Mouse (Mus musculus) CH12F3 (cell line): ENCODE data around the gene Gstm7.

Source experiments
- in situ Hi-C: fragments of 300-500 bp; cut with MboI; formaldehyde crosslinking; loops from 2 replicates; pipeline ENCODE4 v1.14.3; 2020; ENCODE audit warnings: low sequenced_read_pairs

Gene Gstm7

DNA sequence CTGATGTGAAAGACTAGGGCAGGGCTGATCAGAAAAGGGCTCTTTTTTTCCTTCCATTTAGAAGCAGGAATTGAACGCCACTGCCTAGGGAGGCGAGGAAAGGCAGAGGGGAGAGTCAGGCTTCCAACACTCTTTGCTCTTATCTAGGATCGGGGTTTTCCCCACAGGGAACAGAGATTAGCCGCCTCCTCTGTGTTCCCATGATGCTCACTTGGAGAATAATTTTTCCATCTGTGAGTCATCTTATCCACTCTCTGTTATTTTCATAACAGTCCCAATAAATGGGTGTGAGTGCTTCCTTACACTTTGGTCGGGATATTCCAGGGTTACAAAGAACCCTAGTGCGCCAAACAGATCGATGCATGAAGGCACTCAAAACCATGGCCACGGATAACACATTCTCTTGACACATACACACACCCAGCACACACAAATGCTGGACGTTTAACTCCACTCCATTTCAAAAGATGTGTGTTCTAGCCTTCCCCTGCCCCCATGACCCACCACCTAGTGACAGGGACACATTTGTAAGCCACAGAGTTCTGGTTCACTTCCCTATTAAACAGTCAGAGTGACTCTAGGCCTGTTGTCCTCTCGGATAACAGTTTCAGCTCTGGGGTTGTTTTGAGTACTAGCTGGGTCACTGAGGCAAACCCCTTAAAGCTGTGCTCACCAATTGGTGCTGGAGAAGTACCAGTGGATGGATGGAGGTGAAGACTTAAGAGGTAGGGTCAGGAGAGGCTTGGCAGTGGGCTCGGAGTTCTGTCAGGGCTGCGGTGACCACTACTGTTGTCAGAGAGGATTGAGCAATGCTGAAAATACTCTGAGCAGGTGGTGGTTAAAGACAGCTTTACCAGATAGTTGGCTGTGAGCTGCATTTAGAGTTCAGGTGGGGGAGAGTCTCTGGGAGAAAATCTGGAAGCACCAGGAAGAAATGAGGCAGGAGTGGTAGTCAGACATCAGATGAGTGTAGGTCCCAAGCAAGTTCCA lies 53.6 kb downstream of the Gstm7 start:
- in situ Hi-C loops = no loop called here

DNA sequence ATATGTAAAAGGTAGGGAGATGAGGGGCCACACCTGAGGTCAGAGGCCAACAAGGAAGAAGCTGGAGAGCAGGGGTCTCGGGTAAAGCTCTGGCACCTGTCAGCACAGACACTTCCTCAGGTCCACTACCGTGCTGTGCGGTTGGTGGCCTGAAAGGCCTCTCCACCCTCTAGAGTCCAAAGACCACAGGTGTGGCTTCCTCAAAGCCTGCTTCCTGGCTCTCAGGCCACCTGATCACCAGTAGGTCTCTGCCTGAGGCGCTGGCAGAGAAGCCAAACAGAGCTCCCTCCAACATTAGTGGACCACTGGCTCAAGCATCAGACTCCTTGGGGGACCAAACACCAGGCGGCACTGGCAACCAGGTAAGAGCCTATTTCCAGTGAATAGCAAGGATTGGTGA lies 54.6 kb downstream of the Gstm7 start, which contains the start of gene Eps8l3:
Eps8l3 (plus strand) TSS at position 225 of the 400 bp plus-strand sequence.
- in situ Hi-C loops = no loop called here
